Mouse (Mus musculus) C2C12 (cell line): ENCODE results near the gene Adam17.

Experiments used
- CEBPB ChIP-seq: IDR thresholded peaks from one replicate; pipeline ENCODE4 v1.6.1; 2011; ENCODE audit warnings: low read depth, mild to moderate bottlenecking, control low read depth, moderate library complexity
- CTCF ChIP-seq: IDR thresholded peaks from one replicate; pipeline ENCODE4 v1.5.1; 2011; ENCODE audit not compliant: control insufficient read depth, insufficient read depth, insufficient read length
- MYOD1 ChIP-seq: IDR thresholded peaks from one replicate; pipeline ENCODE4 v1.6.1; 2011; ENCODE audit warnings: low read depth; ENCODE audit not compliant: control insufficient read depth, insufficient read length

- TF ChIP-seq CTCF (no peak), MYOD1 (no peak), CEBPB (no peak)
These were observed 83.8 kb downstream of the Adam17 start for GRCm38 (mm10) chr12:21289651-21290050.
